Mouse (Mus musculus) lung, postnatal 25 days (tissue): ENCODE results near the gene Gm21258.
"Not testable (repeated sequence)": the region's sequence is repeated elsewhere in the genome, so short reads cannot be mapped to it uniquely, and the experiment has no call there.

Experiments
- DNase-seq: peaks from one replicate; pipeline ENCODE4 v3.0.0; 2022; ENCODE audit warnings: low spot score

Gene Gm21258

DNA sequence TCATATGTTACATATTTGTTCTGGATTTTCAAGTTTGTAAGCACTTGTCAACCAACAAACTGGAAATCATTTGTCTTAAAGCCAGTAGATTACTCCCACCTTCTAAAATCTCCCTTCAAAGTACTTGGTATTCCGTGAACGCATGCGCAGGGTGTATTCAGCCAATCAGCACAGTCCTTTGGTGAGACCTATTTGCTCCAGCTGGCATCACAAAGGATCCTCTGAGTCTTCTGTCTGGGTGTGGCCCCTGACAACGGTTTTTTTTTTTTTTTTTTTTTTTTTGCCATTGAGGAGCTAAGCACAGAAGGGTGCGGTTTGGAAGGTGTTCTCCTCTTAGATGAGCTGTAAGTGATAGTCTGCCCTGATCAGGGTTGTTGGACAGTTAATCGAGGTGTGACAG is at the start of gene Gm21258:
Gene Gm21258, plus strand, starts transcription at position 301 of the 400 bp plus-strand sequence.
- DNase-seq: not testable (repeated sequence)
